ENCODE assay signal across 8 mouse cellular contexts in the genomic region with DNA sequence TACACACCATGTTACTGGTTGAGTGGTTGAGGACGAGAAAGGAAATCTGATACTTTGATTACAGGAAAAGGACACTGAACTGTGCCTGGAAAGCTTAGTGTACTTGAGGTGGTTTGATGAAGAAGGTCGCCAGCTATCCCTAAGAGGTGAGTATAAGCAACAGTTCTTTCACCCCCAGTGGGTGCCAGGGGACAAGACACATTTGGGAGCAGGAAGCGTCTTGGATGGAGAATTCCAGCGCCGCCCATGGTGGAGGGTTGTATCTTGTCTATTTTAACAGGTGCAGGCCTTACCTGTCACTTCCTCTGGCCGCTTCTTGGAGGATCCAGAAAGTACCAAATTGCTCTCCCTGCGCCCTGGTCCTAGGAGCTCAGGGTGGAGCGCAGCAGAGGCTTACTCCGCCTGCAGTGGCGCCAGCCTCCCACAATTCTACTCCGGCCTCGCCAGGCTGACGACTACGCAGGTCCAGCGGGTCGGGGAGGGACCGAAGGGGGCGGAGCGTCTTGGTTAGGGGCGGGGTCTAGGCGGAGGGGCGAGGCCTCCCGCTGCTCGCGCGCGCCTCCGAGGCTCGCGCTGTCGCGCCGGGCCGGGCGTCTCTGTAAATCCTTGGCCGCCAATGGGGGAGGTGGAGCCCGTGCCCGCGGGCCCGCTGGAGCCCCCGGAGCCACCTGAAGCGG. TPM values are rescaled to one million over a fixed set of nuclear protein-coding genes. Genes with fewer than 3 reads are reported as not detected.
A peak's percentile ranks its signal among the peaks of the same experiment; 100 is the strongest.
DNase-seq lines count a peak whose midpoint lies in the region; ATAC-seq and TF ChIP-seq lines count a peak whose summit lies in the region.

Phlpp2 (plus strand) TSS at position 540 of the 677 bp plus-strand sequence.

- H3K4me1 ChIP-seq in ES-E14 (ENCODE audit: control insufficient read depth in 2 of 2, insufficient read depth in 2 of 2, low read length in 2 of 2, poor library complexity in 1 of 2), result 0 out of 4 replicates have a peak, but pooled peaks cover 0 to 2% of the 10 kb centered on the region in 2 experiments
- peaks cover 11% of the 10 kb centered on the region for H3K4me1 ChIP-seq in forebrain, embryonic 16.5 days (replicated peaks; ENCODE audit: control insufficient read depth, insufficient read depth, low read length)
- H3K4me1 ChIP-seq in lung, embryonic 14.5 days (ENCODE audit: insufficient read depth), result no peaks in the 10 kb centered on the region; the same call in 1 of the 2 replicates
- H3K4me1 ChIP-seq in olfactory bulb, adult 2 months (ENCODE audit: control insufficient read depth, insufficient read depth, low read length), result peaks cover 4% of the 10 kb centered on the region
- peaks cover 6% of the 10 kb centered on the region for H3K4me1 ChIP-seq in thymus, adult 2 months (replicated peaks; ENCODE audit: control insufficient read depth, insufficient read depth, low read length)

- no peaks in the 10 kb centered on the region for H3K27me3 ChIP-seq in forebrain, embryonic 16.5 days (replicated peaks; ENCODE audit: control insufficient read depth, insufficient read depth, low read length)
- no peaks in the 10 kb centered on the region for H3K27me3 ChIP-seq in lung, embryonic 14.5 days (ENCODE audit: insufficient read depth, low read length)
- no peaks in the 10 kb centered on the region; the same call in 1 of the 2 replicates for H3K27me3 ChIP-seq in thymus, adult 2 months (ENCODE audit: control insufficient read depth, insufficient read depth, low read length)

- ATAC-seq in forebrain, embryonic 16.5 days, result peak; percentile 97
- ATAC-seq in lung, embryonic 14.5 days (ENCODE audit: insufficient read depth), result peak; percentile 98

- H3K4me2 ChIP-seq in forebrain, embryonic 16.5 days (ENCODE audit: low read length), result peak within 1 kb of the TSS; percentile 56
- peak within 1 kb of the TSS; percentile 82 for H3K4me2 ChIP-seq in lung, embryonic 14.5 days

- DNase-seq in ES-E14 (ENCODE audit: low read depth, low spot score), result peak; percentile 83
- peak; percentile 91 for DNase-seq in cerebellum, adult 11-12 months
- DNase-seq in heart, postnatal 36 days, result peak; percentile 98
- peak; percentile 94 for DNase-seq in layer of hippocampus, adult 2 months (ENCODE audit: low spot score in 2 of 2)
- peak; percentile 97 for DNase-seq in lung, embryonic 14.5 days
- DNase-seq in thymus, adult 2 months, result peak; percentile 91

- no peaks in the 10 kb centered on the region for H3K9me3 ChIP-seq in ES-E14 (ENCODE audit: control insufficient read depth, insufficient read depth, low read depth, low read length)
- H3K9me3 ChIP-seq in forebrain, embryonic 16.5 days (ENCODE audit: control insufficient read depth, low read length), result no peaks in the 10 kb centered on the region
- no peaks in the 10 kb centered on the region for H3K9me3 ChIP-seq in lung, embryonic 14.5 days (ENCODE audit: low read depth, low read length)

- in situ Hi-C loops in ES-E14 (cut with MboI; ENCODE audit: low sequenced_read_pairs in 2 of 2, unreplicated experiment in 2 of 2), result no loop called here

- peak within 1 kb of the TSS; percentile 91 for H3K9ac ChIP-seq in ES-E14 (ENCODE audit: insufficient read depth, low read depth, low read length, poor library complexity, severe bottlenecking)
- peak within 1 kb of the TSS; percentile 82 for H3K9ac ChIP-seq in forebrain, embryonic 16.5 days (replicated peaks; ENCODE audit: low read depth, low read length)
- H3K9ac ChIP-seq in lung, embryonic 14.5 days, result peak within 1 kb of the TSS; percentile 91

- no peaks in the 10 kb centered on the region for H3K36me3 ChIP-seq in ES-E14 (ENCODE audit: control insufficient read depth, insufficient read depth, low read length, poor library complexity, severe bottlenecking)
- H3K36me3 ChIP-seq in forebrain, embryonic 16.5 days (ENCODE audit: control insufficient read depth, insufficient read depth), result no peaks in the 10 kb centered on the region
- H3K36me3 ChIP-seq in lung, embryonic 14.5 days (ENCODE audit: insufficient read depth), result 0 out of 2 replicates have a peak, but pooled peaks cover 14% of the 10 kb centered on the region
- no peaks in the 10 kb centered on the region for H3K36me3 ChIP-seq in thymus, adult 2 months (ENCODE audit: control insufficient read depth, insufficient read depth, low read length)

- TF ChIP-seq POLR2A in olfactory bulb, adult 2 months (IDR thresholded peaks at IDR 0.05; ENCODE audit: insufficient read depth, low read depth, low read length), result no peak
- peak; percentile 25; the same call in 1 of the 2 replicates for TF ChIP-seq POLR2A in thymus, adult 2 months (IDR thresholded peaks at IDR 0.05; ENCODE audit: control insufficient read depth, extremely low read depth, insufficient read depth, low read length, poor library complexity)

- WGBS in forebrain, embryonic 16.5 days, result under 1% methylated on average over 41 of the region's 42 CpGs
- WGBS in lung, embryonic 14.5 days, result under 1% methylated on average over 42 of the region's 42 CpGs
- under 1% methylated on average over 42 of the region's 42 CpGs for WGBS in olfactory bulb, adult 2 months
- WGBS in thymus, adult 2 months, result 4% methylated on average over 42 of the region's 42 CpGs

- H3K27ac ChIP-seq in ES-E14 (ENCODE audit: insufficient read depth, low read depth, low read length, poor library complexity, severe bottlenecking), result 0 out of 2 replicates have a peak within 1 kb of the TSS, but pooled peaks have one; percentile 22
- peak within 1 kb of the TSS; percentile 84 for H3K27ac ChIP-seq in forebrain, embryonic 16.5 days (ENCODE audit: low read length)
- peak within 1 kb of the TSS; percentile 92 for H3K27ac ChIP-seq in layer of hippocampus, adult 2 months
- H3K27ac ChIP-seq in lung, embryonic 14.5 days (ENCODE audit: low read depth), result peak within 1 kb of the TSS; percentile 91
- H3K27ac ChIP-seq in olfactory bulb, adult 2 months (ENCODE audit: insufficient read depth, low read depth, low read length), result no peak within 1 kb of the TSS
- no peak within 1 kb of the TSS for H3K27ac ChIP-seq in thymus, adult 2 months (ENCODE audit: control insufficient read depth, insufficient read depth, low read length)

- peak; percentile 60 for TF ChIP-seq CTCF in layer of hippocampus, adult 2 months (conservative IDR thresholded peaks at IDR 0.05)
- TF ChIP-seq CTCF in lung, embryonic 14.5 days (IDR thresholded peaks at IDR 0.05; ENCODE audit: low read depth), result peak; percentile 52
- 0 out of 2 replicates have a peak, but pooled peaks have one; percentile 17 for TF ChIP-seq CTCF in olfactory bulb, adult 2 months (IDR thresholded peaks at IDR 0.05; ENCODE audit: insufficient read depth, low read depth, low read length)
- no peak for TF ChIP-seq CTCF in thymus, adult 2 months (IDR thresholded peaks at IDR 0.05; ENCODE audit: borderline replicate concordance, control insufficient read depth, extremely low read depth, insufficient read depth, low read length, poor library complexity)

- peak within 1 kb of the TSS; percentile 71 to 77 for H3K4me3 ChIP-seq in ES-E14 (ENCODE audit: insufficient read depth in 1 of 2, low read depth in 1 of 2, low read length in 2 of 2, poor library complexity in 1 of 2, severe bottlenecking in 1 of 2)
- H3K4me3 ChIP-seq in forebrain, embryonic 16.5 days (replicated peaks; ENCODE audit: low read length), result peak within 1 kb of the TSS; percentile 87
- peak within 1 kb of the TSS; percentile 91 for H3K4me3 ChIP-seq in layer of hippocampus, adult 2 months
- H3K4me3 ChIP-seq in lung, embryonic 14.5 days (ENCODE audit: low read depth, low read length), result peak within 1 kb of the TSS; percentile 95
- H3K4me3 ChIP-seq in olfactory bulb, adult 2 months (ENCODE audit: insufficient read depth, low read depth, low read length), result peak within 1 kb of the TSS; percentile 80
- peak within 1 kb of the TSS; percentile 64 for H3K4me3 ChIP-seq in thymus, adult 2 months (ENCODE audit: control insufficient read depth, insufficient read depth, low read length)

- intact Hi-C loops in heart, postnatal 36 days (cut with DNase I), result loop anchor here (5.0 kb wide), 2 partner anchors 91 to 161 kb away; partner anchors contain the start of genes Ap1g1 and Zfp821

TF ChIP-seq in ES-E14, 5 proteins besides CTCF, POLR2A, EP300 and RAD21:
- TF ChIP-seq CHD2 (IDR thresholded peaks at IDR 0.05; ENCODE audit: low read depth, low read length), result no peak
- no peak for TF ChIP-seq ZC3H11A (IDR thresholded peaks at IDR 0.05; ENCODE audit: borderline replicate concordance, low read depth, low read length)
- TF ChIP-seq MAFK (IDR thresholded peaks at IDR 0.05; ENCODE audit: insufficient read depth, low read depth, low read length), result no peak
- no peak for TF ChIP-seq ZNF384 (IDR thresholded peaks at IDR 0.05; ENCODE audit: low read depth, low read length)
- 0 out of 2 replicates have a peak, but pooled peaks have one; percentile 38 for TF ChIP-seq HCFC1 (IDR thresholded peaks at IDR 0.05; ENCODE audit: borderline replicate concordance, insufficient read depth, low read length)

RNA-seq across cellular contexts. Expression of gene Phlpp2, which starts in this region (rescaled TPM):
- total RNA-seq in ES-E14 (2012; rRNA removed), result 2.0 and 2.9 TPM in 2 replicates
- polyA plus RNA-seq in forebrain, embryonic 16.5 days (2015; fragmentation: Nextera tagmentation; extraction: Ambion mirVana), result 3.8 and 4.0 TPM in 2 replicates
- total RNA-seq in heart, postnatal 36 days (2021), result 1 to 10 TPM; 4.8 to 5.5 TPM
- total RNA-seq in layer of hippocampus, adult 2 months (2021), result 10 to 100 TPM; 26.9 to 28.5 TPM
- polyA plus RNA-seq in lung, embryonic 14.5 days (2014; fragmentation: Nextera tagmentation; extraction: Ambion mirVana), result 3.8 and 4.4 TPM in 2 replicates
- polyA plus RNA-seq in olfactory bulb, adult 2 months (2012; ENCODE audit: insufficient read depth, insufficient read length, low replicate concordance, missing spikeins), result not detected in 2 replicates
- polyA plus RNA-seq in thymus, adult 2 months (2012; rRNA removed), result 2.2 and 2.7 TPM in 2 replicates

Comparison
In these comparisons a context has a peak if more than half of its experiments do, and no peak if none do; other contexts are left out.
1. H3K27ac ChIP-seq: peak in ES-E14 (single experiment), forebrain, embryonic 16.5 days (single experiment), layer of hippocampus, adult 2 months (single experiment) and lung, embryonic 14.5 days (single experiment); none in olfactory bulb, adult 2 months (single experiment) and thymus, adult 2 months (single experiment).
2. Peak in every context shown above with its lines, with median percentiles within 50 percentile points of each other: DNase-seq, H3K4me3 ChIP-seq and H3K9ac ChIP-seq.